Mouse (Mus musculus): Measurements from ENCODE around the gene Gm21870.
"Not testable (repeated sequence)": the region's sequence is repeated elsewhere in the genome, so short reads cannot be mapped to it uniquely, and the experiment has no call there.

The Gm21870 gene

GRCm38 (mm10) chrX:33986716-33987115 is at the start of gene Gm21870:
Gene Gm21870 (minus strand): TSS chrX:33986816.
- not testable (repeated sequence) for DNase-seq

GRCm38 (mm10) chrX:33956440-33956839 is 30.2 kb downstream of the Gm21870 start, which contains the start of gene Btbd35f6:
Gene Btbd35f6 (minus strand): TSS chrX:33956540.
- DNase-seq, result not testable (repeated sequence)
